Mouse (Mus musculus) heart, embryonic 12.5 days (tissue): ENCODE data around the gene Hrct1. TPM values are rescaled to one million over a fixed set of nuclear protein-coding genes. Genes with fewer than 3 reads are reported as not detected.

Experiments
- ATAC-seq: fragments of 200-750 bp; cut with Nextera tagmentation; 2 replicates; pipeline ENCODE4 v1.8.0; 2017; ENCODE audit warnings: moderate TSS enrichment, moderate library complexity; ENCODE audit not compliant: insufficient number of reproducible peaks, low FRiP score
- H3K27ac ChIP-seq: fragments of 300-500 bp; sonication (generic); 2 replicates; pipeline ENCODE4 v1.5.1; 2016; ENCODE audit warnings: mild to moderate bottlenecking, moderate library complexity; ENCODE audit not compliant: poor library complexity, severe bottlenecking
- H3K27me3 ChIP-seq: fragments of 300-500 bp; sonication (generic); replicated peaks from 2 replicates; pipeline ENCODE4 v1.6.1; 2016; ENCODE audit warnings: mild to moderate bottlenecking, moderate library complexity
- H3K36me3 ChIP-seq: fragments of 300-500 bp; sonication (generic); 2 replicates; pipeline ENCODE4 v1.6.1; 2016; ENCODE audit warnings: mild to moderate bottlenecking, moderate library complexity
- H3K4me1 ChIP-seq: fragments of 300-500 bp; sonication (generic); replicated peaks from 2 replicates; pipeline ENCODE4 v1.6.1; 2016; ENCODE audit warnings: mild to moderate bottlenecking
- H3K4me2 ChIP-seq: fragments of 300-500 bp; sonication (generic); 2 replicates; pipeline ENCODE4 v1.6.1; 2016; ENCODE audit warnings: mild to moderate bottlenecking, moderate library complexity
- H3K4me3 ChIP-seq: fragments of 300-500 bp; sonication (generic); 2 replicates; pipeline ENCODE4 v1.5.1; 2016; ENCODE audit warnings: mild to moderate bottlenecking
- H3K9ac ChIP-seq: fragments of 300-500 bp; sonication (generic); 2 replicates; pipeline ENCODE4 v1.6.1; 2016; ENCODE audit warnings: mild to moderate bottlenecking, moderate library complexity
- H3K9me3 ChIP-seq: fragments of 300-500 bp; sonication (generic); replicated peaks from 2 replicates; pipeline ENCODE4 v1.6.1; 2016; ENCODE audit warnings: mild to moderate bottlenecking, moderate library complexity
- WGBS: fragments of 180-500 bp; shearing (Covaris S2); methylation state at CpG from one replicate; pipeline ENCODE4 v1.1.7; 2016; 5-methylcytosine and 5-hydroxymethylcytosine counted together
- polyA plus RNA-seq: library from polyadenylated mRNA; unstranded; fragments of >200 nt; fragmentation: Nextera tagmentation; extraction: Ambion mirVana; gene quantifications from 2 replicates; pipeline ENCODE4 v1.2.1, GENCODE M21; 2016

Hrct1 gene
- 0.96 and 1.0 TPM in 2 replicates for polyA plus RNA-seq

- no peaks in the 10 kb centered on the region for H3K36me3 ChIP-seq
- H3K27me3 ChIP-seq, result no peaks in the 10 kb centered on the region
- H3K9ac ChIP-seq, result peak within 1 kb of the TSS; percentile 33
- peak; percentile 58 for ATAC-seq
- peaks cover 58% of the 10 kb centered on the region for H3K4me1 ChIP-seq
- H3K4me2 ChIP-seq, result peak within 1 kb of the TSS; percentile 30
- H3K4me3 ChIP-seq, result no peak within 1 kb of the TSS
- H3K9me3 ChIP-seq, result no peaks in the 10 kb centered on the region
- WGBS, result 20% methylated on average over 3 of the region's 3 CpGs
- peak within 1 kb of the TSS; percentile 90 for H3K27ac ChIP-seq
Observed at GRCm38 (mm10) chr4:43726995-43727394, at the start of gene Hrct1. Gene Hrct1, plus strand, starts transcription at chr4:43727188.

GRCm38 (mm10) chr4:43678541-43678940 lies 48.4 kb upstream of the Hrct1 start:
- Histone ChIP-seq H3K4me2 (no peak overlapping the region), H3K36me3 (peaks cover 47% of the 10 kb centered on the region), H3K9me3 (no peaks in the 10 kb centered on the region), H3K27me3 (no peaks in the 10 kb centered on the region), H3K4me1 (peaks cover 6% of the 10 kb centered on the region), H3K27ac (no peak overlapping the region), H3K4me3 (no peak overlapping the region), H3K9ac (no peak overlapping the region)
- 84% methylated on average over 6 of the region's 6 CpGs for WGBS
- ATAC-seq, result no peak

GRCm38 (mm10) chr4:43679416-43680043 lies 47.5 kb upstream of the Hrct1 start:
- Histone ChIP-seq H3K27me3 (no peaks in the 10 kb centered on the region), H3K4me3 (no peak overlapping the region), H3K4me2 (no peak overlapping the region), H3K36me3 (peaks cover 43% of the 10 kb centered on the region), H3K9ac (no peak overlapping the region), H3K9me3 (no peaks in the 10 kb centered on the region), H3K27ac (no peak overlapping the region), H3K4me1 (peaks cover 5% of the 10 kb centered on the region; the same call in 1 of the 2 replicates)
- no peak for ATAC-seq
- WGBS, result 79% methylated on average over 7 of the region's 7 CpGs

GRCm38 (mm10) chr4:43690021-43690420 lies 37.0 kb upstream of the Hrct1 start:
- no peak overlapping the region for H3K9ac ChIP-seq
- no peak overlapping the region for H3K4me3 ChIP-seq
- H3K27ac ChIP-seq, result no peak overlapping the region
- H3K27me3 ChIP-seq, result no peaks in the 10 kb centered on the region
- no peak for ATAC-seq
- H3K4me1 ChIP-seq, result peaks cover 27% of the 10 kb centered on the region
- 90% methylated on average over 17 of the region's 17 CpGs for WGBS
- no peaks in the 10 kb centered on the region for H3K9me3 ChIP-seq
- peaks cover 19% of the 10 kb centered on the region for H3K36me3 ChIP-seq
- H3K4me2 ChIP-seq, result no peak overlapping the region

- Histone ChIP-seq H3K4me2 (no peak overlapping the region), H3K4me1 (peaks cover 35% of the 10 kb centered on the region), H3K9ac (no peak overlapping the region), H3K27ac (no peak overlapping the region), H3K36me3 (peaks cover 9% of the 10 kb centered on the region), H3K27me3 (no peaks in the 10 kb centered on the region), H3K4me3 (no peak overlapping the region), H3K9me3 (no peaks in the 10 kb centered on the region)
- 65% methylated on average over 5 of the region's 5 CpGs for WGBS
- no peak for ATAC-seq
Observed at GRCm38 (mm10) chr4:43691026-43691425, 36.0 kb upstream of the Hrct1 start.

- Histone ChIP-seq H3K27me3 (peaks cover 18% of the 10 kb centered on the region; the same call in 1 of the 2 replicates), H3K4me1 (peaks cover 35% of the 10 kb centered on the region), H3K9ac (no peak overlapping the region), H3K4me2 (no peak overlapping the region), H3K36me3 (peaks cover 6% of the 10 kb centered on the region), H3K27ac (peak overlapping the region; percentile 30), H3K4me3 (no peak overlapping the region), H3K9me3 (no peaks in the 10 kb centered on the region)
- ATAC-seq, result peak; percentile 24; the same call in 1 of the 2 replicates
- WGBS, result 47% methylated on average over 5 of the region's 5 CpGs
Observed at GRCm38 (mm10) chr4:43693806-43694241, 33.2 kb upstream of the Hrct1 start.

GRCm38 (mm10) chr4:43694439-43695248 lies 32.3 kb upstream of the Hrct1 start:
- no peak for ATAC-seq
- peaks cover 35% of the 10 kb centered on the region for H3K4me1 ChIP-seq
- peaks cover 6% of the 10 kb centered on the region for H3K36me3 ChIP-seq
- H3K9me3 ChIP-seq, result no peaks in the 10 kb centered on the region
- WGBS, result 75% methylated on average over 1 of the region's 1 CpGs
- H3K4me3 ChIP-seq, result no peak overlapping the region
- no peak overlapping the region for H3K9ac ChIP-seq
- no peak overlapping the region for H3K27ac ChIP-seq
- H3K27me3 ChIP-seq, result peaks cover 18% of the 10 kb centered on the region; the same call in 1 of the 2 replicates
- H3K4me2 ChIP-seq, result no peak overlapping the region

GRCm38 (mm10) chr4:43695249-43695671 lies 31.7 kb upstream of the Hrct1 start:
- Histone ChIP-seq H3K4me1 (peaks cover 35% of the 10 kb centered on the region), H3K9me3 (no peaks in the 10 kb centered on the region), H3K9ac (no peak overlapping the region), H3K27ac (no peak overlapping the region), H3K4me2 (no peak overlapping the region), H3K4me3 (no peak overlapping the region), H3K27me3 (peaks cover 18% of the 10 kb centered on the region; the same call in 1 of the 2 replicates), H3K36me3 (no peaks in the 10 kb centered on the region)
- 0 out of 2 replicates have a peak, but pooled peaks have one; percentile 50 for ATAC-seq
- 19% methylated on average over 9 of the region's 9 CpGs for WGBS

GRCm38 (mm10) chr4:43696561-43696960 lies 30.4 kb upstream of the Hrct1 start:
- Histone ChIP-seq H3K9ac (no peak overlapping the region), H3K27ac (no peak overlapping the region), H3K4me1 (peaks cover 30% of the 10 kb centered on the region), H3K4me2 (no peak overlapping the region), H3K36me3 (no peaks in the 10 kb centered on the region), H3K27me3 (peaks cover 18% of the 10 kb centered on the region; the same call in 1 of the 2 replicates), H3K4me3 (no peak overlapping the region), H3K9me3 (no peaks in the 10 kb centered on the region)
- ATAC-seq, result no peak
- 90% methylated on average over 13 of the region's 13 CpGs for WGBS

- WGBS, result 77% methylated on average over 6 of the region's 6 CpGs
- Histone ChIP-seq H3K36me3 (no peaks in the 10 kb centered on the region), H3K9ac (no peak within 1 kb of the TSS), H3K27ac (no peak within 1 kb of the TSS), H3K9me3 (no peaks in the 10 kb centered on the region), H3K4me2 (no peak within 1 kb of the TSS), H3K27me3 (peaks cover 20% of the 10 kb centered on the region; the same call in 1 of the 2 replicates), H3K4me1 (peaks cover 6% of the 10 kb centered on the region), H3K4me3 (no peak within 1 kb of the TSS)
- ATAC-seq, result no peak
Observed at GRCm38 (mm10) chr4:43700707-43701106, 26.3 kb upstream of the Hrct1 start, which contains the start of gene Olfr70. Gene Olfr70, minus strand, starts transcription at chr4:43700807.

- H3K36me3 ChIP-seq, result no peaks in the 10 kb centered on the region
- H3K27ac ChIP-seq, result no peak overlapping the region
- no peak for ATAC-seq
- no peaks in the 10 kb centered on the region for H3K9me3 ChIP-seq
- no peak overlapping the region for H3K4me2 ChIP-seq
- no peak overlapping the region for H3K9ac ChIP-seq
- H3K4me1 ChIP-seq, result peaks cover 4% of the 10 kb centered on the region; the same call in 1 of the 2 replicates
- no peak overlapping the region for H3K4me3 ChIP-seq
- H3K27me3 ChIP-seq, result 0 out of 2 replicates have a peak, but pooled peaks cover 9% of the 10 kb centered on the region
- WGBS, result 77% methylated on average over 6 of the region's 6 CpGs
Observed at GRCm38 (mm10) chr4:43703439-43703838, 23.5 kb upstream of the Hrct1 start.
